Mouse (Mus musculus): Measurements from ENCODE around the gene Psmd13. TPM values are rescaled to one million over a fixed set of nuclear protein-coding genes. Genes with fewer than 3 reads are reported as not detected.
A peak's percentile ranks its signal among the peaks of the same experiment; 100 is the strongest.

Gene Psmd13
- polyA plus RNA-seq, 1 experiment, result 251 TPM

GRCm38 (mm10) chr7:140897863-140898262 is 16.1 kb downstream of the Psmd13 start:
- Histone ChIP-seq H3K4me1 (ENCODE audit: control insufficient read depth, insufficient read depth, low read length) (no peaks in the 10 kb centered on the region), H3K27ac (ENCODE audit: insufficient read depth, low read length) (no peak overlapping the region), H3K36me3 (ENCODE audit: control insufficient read depth, insufficient read depth, low read length, poor library complexity, severe bottlenecking) (peaks cover 13% of the 10 kb centered on the region), H3K9me3 (replicated peaks; ENCODE audit: control insufficient read depth, insufficient read depth, low read length, poor library complexity, severe bottlenecking) (no peaks in the 10 kb centered on the region), H3K4me3 (ENCODE audit: low read depth, low read length) (no peak overlapping the region), H3K9ac (ENCODE audit: low read depth, poor library complexity, severe bottlenecking) (no peak overlapping the region), H3K27me3 (ENCODE audit: control insufficient read depth, insufficient read depth, low read length, poor library complexity, severe bottlenecking) (no peaks in the 10 kb centered on the region)
- TF ChIP-seq CTCF (IDR thresholded peaks at IDR 0.05; ENCODE audit: low read depth, low read length) (no peak), EP300 (IDR thresholded peaks at IDR 0.05; ENCODE audit: insufficient read depth, low read depth, low read length) (no peak), POLR2A (IDR thresholded peaks at IDR 0.05; ENCODE audit: insufficient read depth, low read length) (no peak)

- H3K27ac ChIP-seq (ENCODE audit: insufficient read depth, low read length), result no peak overlapping the region
- no peaks in the 10 kb centered on the region for H3K27me3 ChIP-seq (ENCODE audit: control insufficient read depth, insufficient read depth, low read length, poor library complexity, severe bottlenecking)
- H3K4me3 ChIP-seq (ENCODE audit: low read depth, low read length), result no peak overlapping the region
- no peak overlapping the region for H3K9ac ChIP-seq (ENCODE audit: low read depth, poor library complexity, severe bottlenecking)
- H3K4me1 ChIP-seq (ENCODE audit: control insufficient read depth, insufficient read depth, low read length), result no peaks in the 10 kb centered on the region
- no peaks in the 10 kb centered on the region for H3K9me3 ChIP-seq (replicated peaks; ENCODE audit: control insufficient read depth, insufficient read depth, low read length, poor library complexity, severe bottlenecking)
- TF ChIP-seq EP300 (IDR thresholded peaks at IDR 0.05; ENCODE audit: insufficient read depth, low read depth, low read length) (no peak), POLR2A (IDR thresholded peaks at IDR 0.05; ENCODE audit: insufficient read depth, low read length) (no peak), CTCF (IDR thresholded peaks at IDR 0.05; ENCODE audit: low read depth, low read length) (no peak)
- peaks cover 9% of the 10 kb centered on the region for H3K36me3 ChIP-seq (ENCODE audit: control insufficient read depth, insufficient read depth, low read length, poor library complexity, severe bottlenecking)
Observed at GRCm38 (mm10) chr7:140899121-140899520, 17.4 kb downstream of the Psmd13 start.

GRCm38 (mm10) chr7:140900220-140900619 is 18.5 kb downstream of the Psmd13 start, which contains the start of gene Cox8b:
Gene Cox8b, minus strand, starts transcription at chr7:140900446.
- H3K36me3 ChIP-seq (ENCODE audit: control insufficient read depth, insufficient read depth, low read length, poor library complexity, severe bottlenecking), result peaks cover 5% of the 10 kb centered on the region
- no peaks in the 10 kb centered on the region for H3K4me1 ChIP-seq (ENCODE audit: control insufficient read depth, insufficient read depth, low read length)
- H3K4me3 ChIP-seq (ENCODE audit: low read depth, low read length), result no peak within 1 kb of the TSS
- no peaks in the 10 kb centered on the region for H3K9me3 ChIP-seq (replicated peaks; ENCODE audit: control insufficient read depth, insufficient read depth, low read length, poor library complexity, severe bottlenecking)
- H3K27me3 ChIP-seq (ENCODE audit: control insufficient read depth, insufficient read depth, low read length, poor library complexity, severe bottlenecking), result no peaks in the 10 kb centered on the region
- H3K9ac ChIP-seq (ENCODE audit: low read depth, poor library complexity, severe bottlenecking), result no peak within 1 kb of the TSS; the same call in 1 of the 2 replicates
- TF ChIP-seq CTCF (IDR thresholded peaks at IDR 0.05; ENCODE audit: low read depth, low read length), result no peak
- no peak for TF ChIP-seq EP300 (IDR thresholded peaks at IDR 0.05; ENCODE audit: insufficient read depth, low read depth, low read length)
- TF ChIP-seq POLR2A (IDR thresholded peaks at IDR 0.05; ENCODE audit: insufficient read depth, low read length), result no peak
- H3K27ac ChIP-seq (ENCODE audit: insufficient read depth, low read length), result no peak within 1 kb of the TSS

GRCm38 (mm10) chr7:140902036-140902875 is 20.5 kb downstream of the Psmd13 start:
- H3K36me3 ChIP-seq (ENCODE audit: control insufficient read depth, insufficient read depth, low read length, poor library complexity, severe bottlenecking), result peaks cover 3% of the 10 kb centered on the region
- H3K27me3 ChIP-seq (ENCODE audit: control insufficient read depth, insufficient read depth, low read length, poor library complexity, severe bottlenecking), result no peaks in the 10 kb centered on the region
- no peak overlapping the region for H3K27ac ChIP-seq (ENCODE audit: insufficient read depth, low read length)
- H3K4me1 ChIP-seq (ENCODE audit: control insufficient read depth, insufficient read depth, low read length), result no peaks in the 10 kb centered on the region
- H3K9me3 ChIP-seq (replicated peaks; ENCODE audit: control insufficient read depth, insufficient read depth, low read length, poor library complexity, severe bottlenecking), result no peaks in the 10 kb centered on the region
- no peak for TF ChIP-seq POLR2A (IDR thresholded peaks at IDR 0.05; ENCODE audit: insufficient read depth, low read length)
- TF ChIP-seq EP300 (IDR thresholded peaks at IDR 0.05; ENCODE audit: insufficient read depth, low read depth, low read length), result no peak
- no peak for TF ChIP-seq CTCF (IDR thresholded peaks at IDR 0.05; ENCODE audit: low read depth, low read length)
- H3K4me3 ChIP-seq (ENCODE audit: low read depth, low read length), result no peak overlapping the region
- 0 out of 2 replicates have a peak overlapping the region, but pooled peaks have one; percentile 4 for H3K9ac ChIP-seq (ENCODE audit: low read depth, poor library complexity, severe bottlenecking)

GRCm38 (mm10) chr7:140903212-140903611 is 21.4 kb downstream of the Psmd13 start:
- H3K9ac ChIP-seq (ENCODE audit: low read depth, poor library complexity, severe bottlenecking), result no peak overlapping the region
- no peaks in the 10 kb centered on the region for H3K27me3 ChIP-seq (ENCODE audit: control insufficient read depth, insufficient read depth, low read length, poor library complexity, severe bottlenecking)
- H3K4me1 ChIP-seq (ENCODE audit: control insufficient read depth, insufficient read depth, low read length), result no peaks in the 10 kb centered on the region
- no peak overlapping the region for H3K4me3 ChIP-seq (ENCODE audit: low read depth, low read length)
- no peaks in the 10 kb centered on the region for H3K9me3 ChIP-seq (replicated peaks; ENCODE audit: control insufficient read depth, insufficient read depth, low read length, poor library complexity, severe bottlenecking)
- no peak overlapping the region for H3K27ac ChIP-seq (ENCODE audit: insufficient read depth, low read length)
- peaks cover 3% of the 10 kb centered on the region for H3K36me3 ChIP-seq (ENCODE audit: control insufficient read depth, insufficient read depth, low read length, poor library complexity, severe bottlenecking)
- no peak for TF ChIP-seq POLR2A (IDR thresholded peaks at IDR 0.05; ENCODE audit: insufficient read depth, low read length)
- peak; percentile 82 for TF ChIP-seq CTCF (IDR thresholded peaks at IDR 0.05; ENCODE audit: low read depth, low read length)
- TF ChIP-seq EP300 (IDR thresholded peaks at IDR 0.05; ENCODE audit: insufficient read depth, low read depth, low read length), result no peak

GRCm38 (mm10) chr7:140905642-140906081 is 23.9 kb downstream of the Psmd13 start:
- Histone ChIP-seq H3K4me3 (ENCODE audit: low read depth, low read length) (no peak overlapping the region), H3K9ac (ENCODE audit: low read depth, poor library complexity, severe bottlenecking) (no peak overlapping the region), H3K27ac (ENCODE audit: insufficient read depth, low read length) (no peak overlapping the region), H3K4me1 (ENCODE audit: control insufficient read depth, insufficient read depth, low read length) (no peaks in the 10 kb centered on the region), H3K27me3 (ENCODE audit: control insufficient read depth, insufficient read depth, low read length, poor library complexity, severe bottlenecking) (no peaks in the 10 kb centered on the region), H3K9me3 (replicated peaks; ENCODE audit: control insufficient read depth, insufficient read depth, low read length, poor library complexity, severe bottlenecking) (no peaks in the 10 kb centered on the region), H3K36me3 (ENCODE audit: control insufficient read depth, insufficient read depth, low read length, poor library complexity, severe bottlenecking) (no peaks in the 10 kb centered on the region)
- no peak for TF ChIP-seq EP300 (IDR thresholded peaks at IDR 0.05; ENCODE audit: insufficient read depth, low read depth, low read length)
- TF ChIP-seq POLR2A (IDR thresholded peaks at IDR 0.05; ENCODE audit: insufficient read depth, low read length), result no peak
- TF ChIP-seq CTCF (IDR thresholded peaks at IDR 0.05; ENCODE audit: low read depth, low read length), result no peak
